35 mouse cellular contexts compared by ENCODE assay signal in the genomic region with DNA sequence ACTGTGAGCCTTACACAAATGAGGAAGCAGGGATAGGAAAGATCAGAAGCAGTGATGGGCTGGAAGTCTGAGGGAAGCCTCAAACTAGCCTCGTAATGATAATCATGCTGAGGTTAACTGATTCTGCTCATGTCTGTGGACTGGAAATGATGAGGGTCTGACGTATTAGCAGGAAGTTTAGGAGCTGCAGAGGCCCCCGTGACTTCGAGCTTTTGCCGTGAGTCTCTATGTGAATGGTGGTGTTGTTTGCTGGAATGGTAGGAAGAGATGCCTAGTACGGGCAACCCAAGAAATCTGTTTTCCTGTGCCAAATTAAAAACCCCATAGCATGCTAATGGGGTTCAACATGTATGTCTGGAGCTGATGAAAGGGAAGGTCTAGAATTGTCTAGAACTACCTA.
"Had no signal": no experiment of that assay in that cellular context is flagged by ENCODE, and none has a peak within 500 bp of the region (broad histone marks: within the 10 kb centered on the region; RNA-seq: fewer than 3 reads in every experiment).

No protein-coding gene starts in this region.

- H3K36me3 ChIP-seq: heart, embryonic 10.5 days; heart, embryonic 12.5 days; heart, embryonic 13.5 days; heart, embryonic 15.5 days; hindbrain, embryonic 10.5 days; hindbrain, embryonic 12.5 days; hindbrain, embryonic 13.5 days; hindbrain, embryonic 15.5 days; intestine, embryonic 15.5 days; kidney, embryonic 15.5 days had no signal

- ATAC-seq: hindbrain, embryonic 16.5 days; inflammation-experienced regulatory T-cells, adult 6 months; intestine, embryonic 15.5 days; intestine, embryonic 16.5 days; intestine, postnatal 0 days had no signal

- H3K4me2 ChIP-seq: heart, embryonic 11.5 days; heart, embryonic 12.5 days; heart, embryonic 13.5 days; heart, embryonic 15.5 days; hindbrain, embryonic 12.5 days; hindbrain, embryonic 13.5 days; hindbrain, embryonic 14.5 days; hindbrain, embryonic 15.5 days; intestine, embryonic 15.5 days; kidney, embryonic 15.5 days had no signal

- DNase-seq: heart, postnatal 10 days; heart, postnatal 14 days; heart, postnatal 36 days; heart, postnatal 4 days; kidney, adult 11 months; kidney, adult 18-20 months; kidney, adult 2 months; kidney, adult 8-10 months; kidney, adult 9 months; kidney, postnatal 10 days; kidney, postnatal 14 days; kidney, postnatal 25 days; kidney, postnatal 36 days; kidney, postnatal 4 days; layer of hippocampus, adult 9-11 months; layer of hippocampus, postnatal 36 days had no signal

- H3K9me3 ChIP-seq: heart, embryonic 10.5 days; heart, embryonic 12.5 days; heart, embryonic 13.5 days; heart, embryonic 15.5 days; hindbrain, embryonic 10.5 days; hindbrain, embryonic 12.5 days; hindbrain, embryonic 13.5 days; hindbrain, embryonic 15.5 days; intestine, embryonic 15.5 days; kidney, embryonic 15.5 days had no signal

- H3K27me3 ChIP-seq: heart, embryonic 12.5 days; heart, embryonic 13.5 days; heart, embryonic 15.5 days; hindbrain, embryonic 12.5 days; hindbrain, embryonic 15.5 days; intestine, embryonic 15.5 days; kidney, embryonic 15.5 days had no signal

- H3K4me3 ChIP-seq: heart, embryonic 10.5 days; heart, embryonic 12.5 days; heart, embryonic 13.5 days; heart, embryonic 15.5 days; hindbrain, embryonic 10.5 days; hindbrain, embryonic 12.5 days; hindbrain, embryonic 13.5 days; hindbrain, embryonic 15.5 days; intestine, embryonic 15.5 days; kidney, embryonic 15.5 days; layer of hippocampus, adult 2 months had no signal

- H3K4me1 ChIP-seq: heart, embryonic 15.5 days; intestine, embryonic 15.5 days; kidney, embryonic 15.5 days had no signal

- H3K9ac ChIP-seq: heart, embryonic 12.5 days; heart, embryonic 13.5 days; heart, embryonic 15.5 days; hindbrain, embryonic 12.5 days; hindbrain, embryonic 13.5 days; hindbrain, embryonic 14.5 days; hindbrain, embryonic 15.5 days; intestine, embryonic 15.5 days; kidney, embryonic 15.5 days had no signal

- H3K27ac ChIP-seq: heart, embryonic 10.5 days; heart, embryonic 13.5 days; heart, embryonic 15.5 days; hindbrain, embryonic 10.5 days; hindbrain, embryonic 12.5 days; hindbrain, embryonic 13.5 days; hindbrain, embryonic 14.5 days; hindbrain, embryonic 15.5 days; hindbrain, postnatal 0 days; intestine, embryonic 15.5 days; kidney, embryonic 15.5 days; kidney, postnatal 0 days; layer of hippocampus, adult 2 months had no signal
